Mouse (Mus musculus) Muller cell, postnatal 12 days (primary cell): ENCODE measurements at regions not wholly inside any gene's neighbourhood (a gene's known extent, or its start where the extent isn't known, plus 50 kb on each side); places are given as distances from the start of the nearest gene placed in this dataset.

ENCODE experiments used
- DNase-seq: peaks from one replicate; pipeline ENCODE4 v3.0.0-alpha.2; 2015; ENCODE audit errors: inconsistent ontology term

DNA sequence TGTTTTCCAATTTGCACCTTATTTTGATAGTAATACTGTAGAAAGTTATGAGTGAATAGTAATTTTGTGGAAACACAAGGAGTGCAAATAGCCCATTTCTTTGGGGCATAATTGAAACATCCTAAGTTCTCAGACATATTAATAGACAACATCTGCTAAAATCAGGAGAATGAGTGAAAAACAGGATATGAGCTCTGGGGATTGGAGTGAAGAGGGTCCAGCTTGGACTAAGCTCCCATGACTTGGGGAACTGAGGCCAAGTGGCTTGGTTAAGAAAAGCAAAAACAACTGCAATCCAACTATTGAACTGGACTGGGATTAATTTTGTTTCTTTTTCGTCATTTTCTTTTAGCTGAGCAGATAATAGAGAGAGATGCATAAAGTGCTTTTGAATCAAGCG, 240.7 kb downstream of the Slc30a10 start:
- no peak for DNase-seq

DNA sequence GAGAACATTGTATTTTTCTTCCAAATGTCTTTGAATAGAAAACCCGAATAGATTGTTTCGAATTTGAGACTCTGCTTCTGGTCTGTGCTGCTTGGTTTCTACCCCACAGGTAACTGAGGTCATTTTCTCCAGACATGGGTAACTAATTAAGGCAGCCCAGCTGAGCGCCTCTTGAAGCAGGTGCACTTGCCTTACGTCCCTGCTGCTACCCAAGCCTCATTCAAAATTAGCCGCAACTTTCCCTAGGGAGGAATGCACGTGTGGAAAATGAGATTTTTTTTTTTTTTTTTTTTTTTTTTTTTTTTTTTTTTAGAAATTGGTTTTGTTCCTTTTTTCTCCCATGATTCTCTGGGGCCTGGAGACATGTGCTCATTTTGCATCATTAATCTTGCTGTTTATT, 245.1 kb downstream of the Slc30a10 start:
- DNase-seq = no peak

DNA sequence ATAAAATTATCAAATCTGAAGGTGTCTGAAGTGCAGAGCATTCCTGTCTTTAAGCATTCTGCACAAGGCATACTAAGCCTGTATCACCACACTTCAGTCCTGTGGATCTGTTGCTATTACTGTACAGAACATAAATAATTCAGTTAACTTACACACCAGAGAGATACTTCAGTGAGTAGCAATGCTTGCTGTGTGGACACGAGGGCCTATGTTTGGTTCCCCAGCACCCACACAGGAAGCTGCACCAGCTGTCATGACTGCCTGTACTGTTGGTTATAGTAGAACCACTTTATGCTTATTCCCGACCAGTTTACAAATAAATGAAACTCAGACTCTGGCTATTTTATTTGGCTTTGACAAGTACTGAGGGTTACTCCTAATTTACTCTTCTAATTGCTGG, 271.7 kb downstream of the Slc30a10 start:
- DNase-seq = no peak

DNA sequence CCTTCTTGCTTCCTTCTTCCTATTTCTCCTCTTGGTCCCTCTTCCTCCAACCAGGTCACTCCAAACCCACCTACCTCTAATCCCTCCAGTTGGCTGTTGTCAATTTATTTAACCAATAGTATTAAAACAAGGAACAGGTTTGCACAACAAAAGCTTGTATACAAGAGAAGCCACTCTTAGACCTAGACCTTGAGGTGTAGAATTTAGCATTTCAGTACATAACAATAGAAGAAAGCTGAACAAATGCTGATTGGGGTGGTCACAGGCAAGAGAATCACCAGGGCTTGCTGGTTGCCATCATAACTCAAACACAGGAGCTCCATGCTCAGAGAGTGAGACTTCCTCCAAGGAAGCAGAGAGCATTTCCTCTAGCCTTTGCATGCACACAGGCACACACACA, 272.2 kb downstream of the Slc30a10 start:
- no peak for DNase-seq

DNA sequence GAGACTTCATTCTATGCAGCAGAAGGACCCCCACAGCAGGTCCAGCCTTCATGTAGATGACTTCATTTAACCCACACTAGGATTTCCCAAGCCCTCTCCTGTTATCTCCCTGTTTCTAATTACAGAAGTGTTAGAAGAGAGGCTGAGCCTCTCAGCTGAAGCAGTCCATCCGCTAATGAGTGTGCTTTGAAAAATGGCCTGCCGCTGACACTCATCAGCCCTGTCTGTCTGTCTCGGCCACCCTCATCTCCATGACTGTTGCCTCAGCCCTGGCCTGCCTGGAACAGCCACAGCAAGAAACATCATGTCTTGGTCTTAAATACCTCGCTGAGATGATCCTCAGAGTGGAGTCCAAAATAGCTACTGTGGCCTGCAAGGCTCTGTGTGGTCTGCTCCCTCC, 273.1 kb downstream of the Slc30a10 start:
- DNase-seq = no peak

DNA sequence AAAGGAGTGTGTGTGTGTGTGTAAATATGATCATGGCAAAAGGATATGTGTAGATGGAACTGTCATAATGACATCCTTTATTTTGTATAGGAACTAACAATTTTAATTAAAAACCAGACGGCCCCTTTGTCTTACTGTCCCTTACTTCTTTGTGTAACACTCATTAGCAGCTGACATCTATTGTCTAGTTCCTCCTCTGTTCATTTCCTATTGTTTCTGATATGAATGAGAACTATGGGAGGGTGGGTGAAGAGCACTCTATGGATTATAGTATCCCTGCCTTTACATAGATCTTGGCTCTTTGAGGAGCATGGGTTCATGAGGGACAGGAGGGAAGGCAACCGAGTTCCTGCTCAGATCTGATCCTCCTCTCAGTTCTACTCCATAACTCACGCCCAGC, 273.8 kb downstream of the Slc30a10 start:
- no peak for DNase-seq

DNA sequence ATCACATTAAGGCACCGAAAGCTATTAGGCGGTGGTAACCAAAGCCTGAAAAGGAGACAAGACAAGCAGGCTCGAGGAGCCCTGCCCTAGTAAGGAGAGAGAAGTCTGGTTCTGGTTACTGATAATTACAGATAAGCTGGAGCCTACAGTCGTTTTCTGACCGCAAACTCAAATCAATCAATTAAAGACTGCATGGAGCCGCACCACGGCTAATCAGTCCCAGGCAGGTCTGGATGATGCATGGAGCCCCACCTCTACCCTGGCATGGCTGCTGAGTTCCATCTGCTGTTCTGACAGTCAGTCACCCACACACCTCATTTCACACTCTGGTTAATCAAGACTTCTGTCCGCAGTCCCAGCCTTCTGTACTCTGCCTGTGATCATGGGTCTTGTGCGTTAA, 276.4 kb downstream of the Slc30a10 start:
- DNase-seq = no peak

DNA sequence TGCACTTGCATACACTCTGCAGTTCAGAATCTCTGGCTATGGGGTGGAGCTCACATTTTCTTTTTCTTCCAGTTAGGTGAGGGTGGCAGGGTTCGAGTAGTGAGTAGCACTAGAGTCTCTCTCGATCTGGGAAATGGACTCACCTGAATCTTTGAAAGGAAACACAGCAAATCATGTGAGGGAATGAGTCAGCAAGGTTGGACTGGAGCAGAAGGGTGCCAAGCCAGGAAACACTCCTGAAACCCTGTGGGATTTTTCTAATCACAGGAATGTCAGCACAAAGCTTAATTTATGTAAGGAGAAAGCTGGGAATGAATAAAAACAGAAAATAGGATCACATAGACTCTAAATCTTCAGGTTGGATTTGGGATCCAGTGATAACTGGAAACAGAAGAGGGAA, 282.1 kb downstream of the Slc30a10 start:
- DNase-seq = no peak

DNA sequence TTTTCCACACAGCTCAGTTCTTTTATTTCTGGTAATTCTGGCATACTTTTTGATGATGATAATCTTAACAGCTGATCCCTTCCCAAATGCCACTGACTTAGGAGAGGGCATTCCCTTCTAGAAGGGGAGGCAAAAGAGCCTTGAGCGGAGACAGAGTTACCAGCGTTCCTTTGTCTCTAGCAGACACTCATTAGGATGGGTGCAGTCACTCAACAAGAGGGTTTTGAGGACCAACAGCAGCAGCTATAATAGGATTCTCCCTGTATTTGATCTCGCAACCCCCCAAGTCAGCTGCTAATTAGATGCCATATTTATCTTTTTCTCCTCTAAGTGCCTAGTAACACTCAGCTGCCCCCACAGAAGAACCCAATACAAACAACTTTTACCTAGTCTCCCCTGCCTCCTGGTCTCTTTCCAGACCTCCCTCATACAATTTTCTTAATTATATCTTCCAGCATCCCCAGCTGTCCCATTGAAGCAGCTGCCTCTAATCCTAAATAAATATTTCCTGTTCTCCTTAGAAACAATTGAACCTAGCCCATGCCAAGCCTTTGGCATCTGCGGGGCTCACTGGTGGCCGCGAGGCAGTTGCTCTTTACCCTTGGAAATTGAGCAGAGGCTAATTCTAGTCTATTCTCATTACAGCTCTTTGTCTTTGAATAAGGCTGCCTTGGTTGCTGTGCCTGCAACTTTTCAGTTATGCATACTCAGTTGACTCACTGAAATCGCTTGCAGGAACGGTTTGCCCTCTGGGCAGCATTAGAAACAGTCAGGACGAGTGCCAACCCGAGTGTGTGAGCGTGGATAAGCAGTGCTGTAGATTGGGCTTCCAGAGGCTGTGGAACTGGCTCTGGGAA, 286.6 kb downstream of the Slc30a10 start:
- DNase-seq = peak; percentile 92

DNA sequence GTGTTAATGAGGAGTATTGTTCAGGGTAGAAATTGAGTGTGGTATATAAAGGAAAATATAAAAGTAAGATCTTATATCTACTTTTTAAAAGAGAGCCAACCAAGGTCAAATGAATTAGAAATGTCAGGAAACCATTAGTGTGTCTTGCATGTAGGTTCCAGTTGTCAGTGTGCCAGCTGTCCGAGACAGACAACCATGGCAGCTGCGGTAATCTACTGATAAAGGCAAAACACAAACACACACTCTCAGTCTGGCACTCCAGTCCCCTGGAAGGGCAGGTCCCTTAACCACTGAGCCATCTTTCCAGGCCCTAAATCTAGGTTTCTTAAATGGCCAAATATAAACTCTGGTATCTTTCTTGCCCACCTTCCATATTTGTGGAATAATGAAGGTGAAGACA, 294.6 kb downstream of the Slc30a10 start:
- DNase-seq = no peak

DNA sequence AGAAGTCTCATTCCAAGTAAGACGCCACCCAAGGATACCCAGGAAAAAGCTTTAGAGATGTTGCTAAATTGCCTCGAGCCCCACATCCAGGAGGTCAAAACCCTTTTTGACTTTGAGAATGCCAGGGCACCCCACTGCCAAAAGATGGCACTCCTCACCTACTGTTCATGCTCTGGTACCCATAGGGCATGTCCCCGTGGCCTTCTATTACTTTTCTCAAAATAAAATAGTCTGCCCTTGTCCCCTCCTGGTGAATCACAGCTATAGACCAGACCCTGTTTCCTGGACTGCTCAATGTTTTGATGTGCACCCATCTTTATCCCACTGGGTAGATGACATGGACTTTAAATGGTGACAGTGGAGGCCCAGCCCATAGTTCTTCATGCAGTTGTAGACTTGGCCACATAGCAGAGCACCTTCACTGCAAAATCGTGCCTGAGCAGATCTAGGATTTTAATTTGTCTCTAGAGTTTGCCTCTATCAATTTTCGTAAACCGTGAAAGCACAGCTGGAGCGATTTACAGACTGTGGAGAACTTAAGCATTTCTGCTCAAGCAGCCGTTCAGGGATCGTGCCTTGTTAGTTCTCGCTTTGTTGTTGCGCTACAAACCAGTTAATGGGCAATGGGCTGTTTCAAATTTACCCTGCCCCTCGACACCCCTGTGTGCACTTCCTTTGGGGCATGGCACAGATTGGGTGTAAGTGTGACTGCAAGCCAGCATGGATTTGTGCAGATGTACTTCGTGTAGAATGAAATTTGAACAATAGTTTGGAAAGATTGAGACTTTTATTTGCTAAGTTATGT, 300.0 kb downstream of the Slc30a10 start:
- DNase-seq = peak; percentile 17

DNA sequence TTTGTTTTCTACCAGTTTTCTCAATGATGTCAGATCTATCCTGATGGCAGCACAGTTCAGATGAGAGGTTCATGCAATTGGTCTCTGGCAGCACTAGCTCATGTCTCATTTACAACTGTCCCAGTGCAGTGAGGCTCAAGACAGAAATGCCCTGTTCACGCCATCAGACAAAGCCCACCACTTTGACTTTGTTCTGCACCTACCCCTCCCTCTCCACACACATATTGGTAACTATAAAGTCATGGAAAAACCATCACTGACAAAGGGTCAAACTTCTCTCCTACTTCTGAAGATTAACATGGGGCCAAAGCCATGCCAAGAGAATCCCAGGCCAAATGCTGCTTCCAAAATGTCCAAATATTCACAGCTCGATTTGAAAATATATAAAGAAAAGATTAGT, 302.7 kb downstream of the Slc30a10 start:
- DNase-seq = no peak

DNA sequence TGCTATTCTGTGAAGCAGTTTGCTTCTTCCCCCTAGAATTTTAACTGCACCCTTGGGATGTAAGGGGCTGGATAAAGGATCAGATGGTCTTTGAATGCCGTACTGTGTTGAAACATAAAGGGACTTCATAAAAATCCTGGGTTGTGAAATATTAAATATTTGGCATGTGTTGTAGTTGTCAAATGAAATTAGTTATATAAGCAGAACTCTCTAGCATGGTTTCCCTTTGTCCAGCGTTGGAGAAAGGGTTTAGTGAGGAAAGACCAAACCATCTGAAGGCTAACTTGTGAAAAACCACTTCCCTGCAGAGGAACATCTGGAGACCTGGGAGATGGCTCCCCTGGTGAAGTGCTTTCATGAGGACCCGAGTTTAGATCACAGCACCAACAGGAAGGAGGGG, 319.6 kb downstream of the Slc30a10 start:
- DNase-seq = no peak

DNA sequence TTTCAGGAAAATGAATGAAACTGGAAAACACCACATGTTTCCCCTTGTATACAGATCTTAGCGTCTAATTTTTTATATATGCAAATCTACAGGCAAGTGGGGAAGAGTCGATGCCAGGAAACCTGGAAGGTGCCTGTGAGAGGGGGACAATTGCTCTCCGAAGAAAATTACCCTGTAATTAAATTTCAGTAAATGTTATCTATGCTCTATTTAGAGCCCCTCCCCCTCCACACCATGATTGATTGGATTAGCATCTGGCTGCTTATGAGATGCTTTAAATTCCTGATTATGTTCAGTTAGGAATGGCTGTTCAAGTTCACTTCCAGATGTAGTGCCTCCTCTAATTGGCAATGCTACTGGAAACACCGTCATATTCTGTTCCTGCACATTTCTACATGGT, 325.0 kb downstream of the Slc30a10 start:
- no peak for DNase-seq

DNA sequence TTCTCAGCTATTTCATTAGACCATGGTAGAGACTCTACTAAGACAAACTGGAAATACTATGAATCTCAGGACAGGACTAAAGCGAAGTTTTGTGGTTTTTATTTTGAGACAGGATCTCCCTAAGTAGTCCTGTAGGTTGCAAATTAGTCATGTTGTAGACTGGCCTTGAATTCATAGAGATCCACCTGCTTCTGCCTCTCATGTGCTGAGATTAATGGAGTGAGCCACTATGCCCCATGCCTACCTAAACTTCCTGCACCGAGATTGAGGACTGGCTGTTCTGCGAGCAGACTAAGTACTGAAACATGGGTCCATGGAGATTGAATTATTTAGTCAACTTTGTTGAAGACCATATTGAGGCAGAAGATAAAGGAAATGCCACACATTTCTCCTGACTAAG, 315.0 kb downstream of the Lyplal1 start:
- DNase-seq = no peak

DNA sequence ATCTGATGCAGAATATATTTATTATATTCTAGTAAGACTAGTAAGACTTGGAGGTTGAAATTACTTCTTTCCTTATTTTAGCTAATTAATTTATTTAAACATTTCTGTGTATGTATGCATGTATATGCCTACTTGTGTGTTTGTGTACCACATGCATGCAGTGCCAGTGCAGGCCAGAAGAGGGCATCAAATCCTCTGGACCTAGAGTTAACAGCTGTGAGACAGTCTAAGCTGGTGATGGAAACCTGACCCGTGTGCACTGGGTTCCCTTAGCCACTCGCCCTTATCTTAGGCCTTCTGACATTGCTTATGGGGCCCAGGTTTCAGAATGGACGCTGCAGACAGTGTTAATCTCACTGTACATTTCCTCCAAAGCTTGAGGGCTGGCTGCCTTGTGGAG, 302.2 kb downstream of the Lyplal1 start:
- DNase-seq = no peak

DNA sequence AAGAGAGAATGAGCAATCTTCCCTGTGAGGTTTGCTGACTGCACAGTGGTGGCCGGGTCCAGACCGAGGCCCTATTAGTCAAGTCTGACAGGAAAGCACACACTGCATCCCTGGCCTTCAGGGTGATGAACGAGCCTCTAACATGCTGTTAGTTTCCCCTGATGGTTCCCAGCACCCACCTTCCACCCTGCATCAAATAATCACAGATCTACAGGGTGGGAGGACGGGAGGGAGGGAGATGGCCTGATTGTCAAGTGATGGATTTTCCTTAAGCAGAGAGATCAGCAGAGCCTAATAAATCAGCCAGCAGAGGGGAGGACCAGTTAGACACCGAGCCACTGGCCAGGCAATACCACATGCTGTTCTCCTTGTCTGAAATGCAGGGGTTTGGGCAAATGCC, 298.1 kb downstream of the Lyplal1 start:
- no peak for DNase-seq

DNA sequence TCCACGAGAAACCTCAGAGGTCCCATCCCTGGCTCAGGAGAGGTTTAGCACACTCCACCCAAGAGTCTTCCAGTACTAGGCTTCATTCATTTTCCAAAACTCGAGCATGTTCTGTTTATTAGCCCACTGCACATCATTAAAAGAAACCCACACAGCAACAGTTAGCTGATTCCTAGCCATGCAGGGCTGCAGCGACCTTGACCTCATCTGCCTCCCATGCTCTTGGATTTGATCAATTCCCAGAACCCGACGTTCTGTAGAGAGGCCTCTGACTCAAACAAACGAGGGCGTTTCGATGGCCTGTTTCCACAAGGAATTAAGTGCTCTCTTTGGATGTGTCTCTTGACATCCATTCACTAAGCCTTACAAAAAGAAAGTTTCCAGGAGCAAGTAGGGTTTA, 294.9 kb downstream of the Lyplal1 start:
- DNase-seq = no peak

DNA sequence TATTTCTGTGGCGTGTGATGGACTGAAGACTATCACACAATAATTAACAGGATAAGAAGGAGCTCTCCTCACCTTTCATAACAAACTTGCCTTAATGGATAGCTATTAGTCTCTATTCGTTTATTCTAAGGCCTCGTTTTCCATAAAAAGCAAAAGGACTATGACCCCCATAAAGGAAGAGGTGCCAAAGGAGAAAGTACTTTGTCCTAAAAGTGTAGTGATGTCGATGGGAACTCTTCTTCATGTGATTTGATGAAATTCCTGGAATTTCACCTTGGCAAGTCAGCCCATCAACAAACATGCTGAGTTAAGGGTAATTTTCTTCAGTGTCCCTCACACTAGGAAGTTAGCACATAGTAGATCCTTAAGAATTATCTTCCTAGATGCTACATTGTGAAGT, 293.9 kb downstream of the Lyplal1 start:
- DNase-seq = no peak

DNA sequence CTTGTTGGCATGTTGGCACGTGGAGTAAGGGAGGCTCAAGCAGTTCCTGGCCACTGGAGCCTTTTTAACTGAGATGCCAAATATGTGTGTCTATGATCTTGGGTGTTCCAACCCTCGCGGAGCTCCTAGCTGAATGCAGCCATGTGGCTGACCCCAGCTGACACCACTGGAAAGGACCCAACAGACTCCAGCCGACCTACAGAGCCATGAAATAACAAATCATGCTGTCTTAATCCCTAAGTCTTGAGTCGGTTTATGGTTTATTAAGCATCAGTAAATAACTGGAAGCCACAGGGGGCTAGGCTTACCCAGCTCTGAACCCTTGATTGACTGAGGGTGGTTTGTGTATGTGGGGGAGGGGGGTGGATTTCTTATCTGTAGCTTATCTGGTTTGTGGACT, 293.2 kb downstream of the Lyplal1 start:
- DNase-seq = no peak

DNA sequence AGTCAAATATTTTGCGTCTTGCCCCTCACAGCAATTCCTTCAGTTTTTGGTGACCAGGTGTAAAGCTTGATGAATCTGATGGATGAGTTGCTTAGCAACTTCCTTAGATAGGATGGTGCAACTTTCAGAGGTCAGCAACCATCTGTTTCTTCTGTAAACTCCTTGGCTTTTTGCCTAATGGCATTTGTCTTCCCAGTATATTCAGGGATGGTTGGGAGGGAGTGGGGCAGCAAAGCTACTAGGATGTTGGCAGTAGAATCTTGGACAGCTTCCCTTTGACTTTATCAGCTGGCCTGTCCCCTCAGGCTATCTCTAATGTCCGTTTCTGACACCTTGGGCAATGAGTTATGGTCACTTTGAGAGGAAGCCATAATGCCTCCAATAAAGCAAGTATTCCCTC, 289.1 kb downstream of the Lyplal1 start:
- no peak for DNase-seq

DNA sequence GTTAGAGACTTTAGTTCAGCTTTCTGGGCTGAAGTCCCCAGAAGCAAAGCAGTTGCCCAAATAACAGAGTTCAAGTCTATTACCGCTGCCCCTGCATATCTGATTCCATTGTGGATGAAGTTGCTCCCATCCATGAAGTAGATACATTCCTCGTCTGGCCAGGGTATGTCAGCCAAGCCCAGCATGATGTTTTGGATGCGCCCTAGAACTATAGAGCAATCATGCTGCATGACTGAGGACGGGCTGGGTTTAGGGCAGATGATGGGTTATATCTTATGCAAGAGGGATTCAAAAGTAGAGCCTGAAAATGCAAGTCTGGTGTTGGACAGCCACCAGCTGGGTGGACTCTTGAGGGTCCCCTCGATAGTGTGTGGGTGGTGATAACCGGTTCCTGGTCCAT, 288.6 kb downstream of the Lyplal1 start:
- DNase-seq = no peak

DNA sequence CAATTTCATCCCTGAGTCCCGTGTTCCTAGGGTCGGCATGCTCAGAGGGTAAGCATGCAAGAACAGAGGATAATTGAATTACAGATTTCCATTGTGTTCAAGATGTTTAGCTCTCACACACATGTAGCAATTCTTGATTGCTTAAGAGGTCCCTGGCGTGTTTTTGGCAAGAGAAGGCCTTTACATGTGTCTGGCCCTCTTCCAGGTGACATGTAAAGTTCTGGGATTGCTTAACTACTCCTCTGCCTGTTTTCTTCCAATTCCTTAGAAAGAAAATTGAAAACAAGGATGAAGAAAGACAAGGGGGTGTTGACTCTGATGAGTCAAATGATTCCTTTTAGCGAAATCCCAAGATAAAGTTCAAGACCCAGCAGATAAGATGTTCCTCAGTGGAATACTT, 285.1 kb downstream of the Lyplal1 start:
- DNase-seq = no peak
